Mouse (Mus musculus): ENCODE measurements around the gene Tecpr1.

Tecpr1 gene

GRCm38 (mm10) chr5:144203398-144203959, 19.9 kb downstream of the Tecpr1 start:
- ChIA-PET CTCF (interaction anchor here in 2 of 4 experiments (0.6 to 1.3 kb wide), 2 partner anchors 16 to 297 kb away, joined by 4 to 5 read pairs; no protein-coding TSS in a partner anchor), POLR2A (interaction anchor here in 3 of 4 experiments (0.6 to 1.3 kb wide), 4 partner anchors 15 to 1186 kb away, joined by 3 to 5 read pairs (median 3); partner anchors contain the start of gene Tecpr1 (in 2 of the 3))

DNA sequence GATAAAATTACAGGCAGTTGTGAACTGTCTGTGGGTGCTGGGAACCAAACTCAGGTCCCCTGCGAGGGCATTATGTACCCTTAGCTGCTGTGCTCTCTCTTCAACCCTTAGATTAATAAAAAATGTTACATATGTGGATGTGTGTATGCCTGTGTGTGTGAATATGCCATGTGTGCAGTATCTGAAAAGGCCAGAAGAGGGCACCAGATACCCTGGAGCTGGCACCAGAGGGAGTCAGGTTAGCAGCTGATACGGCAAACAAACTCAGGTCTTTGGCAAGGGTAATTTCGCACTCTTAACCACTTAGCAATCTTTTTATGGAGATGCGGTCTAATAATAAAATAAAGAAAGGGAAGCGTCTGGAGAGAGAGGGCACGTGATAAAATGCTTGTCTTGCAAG, 21.0 kb downstream of the Tecpr1 start:
- POLR2A ChIA-PET, result interaction anchor here in 1 of 4 experiments (0.7 kb wide), 1 partner anchor 17 kb away, joined by 6 read pairs; no protein-coding TSS in a partner anchor
- CTCF ChIA-PET, result interaction anchor here (0.5 to 1.5 kb wide), 6 partner anchors 9 to 526 kb away, joined by 3 to 4 read pairs (median 4); partner anchors contain the start of gene Bhlha15 (in 1 of the 4)

DNA sequence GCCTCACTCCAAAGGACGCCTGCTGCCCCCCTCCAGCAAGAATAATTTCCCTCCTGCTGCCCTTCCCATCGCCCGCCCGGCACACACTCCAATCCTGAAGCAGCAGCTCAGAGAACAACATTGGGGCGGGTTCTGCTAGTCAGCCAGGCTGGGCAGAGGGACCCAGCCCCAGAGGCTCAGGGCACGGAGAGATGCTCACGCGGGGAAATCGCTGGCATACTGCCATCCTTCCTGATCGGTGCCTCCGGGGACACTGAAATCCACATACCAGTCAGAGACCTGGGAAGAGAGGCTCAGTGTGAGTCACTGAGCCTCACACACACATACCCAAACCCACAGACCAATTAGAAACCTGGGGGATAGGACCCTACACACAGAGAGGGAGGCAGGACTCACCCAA, 22.8 kb downstream of the Tecpr1 start:
- ChIA-PET POLR2A (interaction anchor here in 1 of 4 experiments (1.0 kb wide), 1 partner anchor 40 kb away, joined by 3 read pairs; no protein-coding TSS in a partner anchor), CTCF (interaction anchor here in 1 of 4 experiments (0.5 kb wide), 1 partner anchor 173 kb away, joined by 4 read pairs; no protein-coding TSS in a partner anchor)

DNA sequence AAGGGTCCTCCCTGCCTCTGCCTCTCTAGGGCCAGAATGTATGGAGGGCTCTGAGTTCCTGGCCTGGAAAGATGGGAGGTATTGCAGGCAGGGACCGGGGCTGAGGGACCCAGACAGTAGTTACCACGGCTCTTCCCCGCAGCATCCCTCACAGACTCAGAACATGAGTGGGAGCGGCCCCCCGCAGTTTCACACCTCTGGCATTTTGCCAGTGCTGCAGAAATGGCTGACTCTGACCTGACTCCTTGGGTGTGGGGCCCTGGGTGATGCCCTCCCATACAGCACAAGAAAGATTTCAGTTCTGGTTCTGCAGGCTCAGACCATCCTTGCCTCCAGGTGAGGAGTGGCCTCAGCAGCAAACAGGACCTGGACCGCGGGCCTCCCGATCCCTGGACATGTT, 27.8 kb downstream of the Tecpr1 start:
- CTCF ChIA-PET, result interaction anchor here in 1 of 4 experiments (1.4 kb wide), 1 partner anchor 12 kb away, joined by 6 read pairs; no protein-coding TSS in a partner anchor

DNA sequence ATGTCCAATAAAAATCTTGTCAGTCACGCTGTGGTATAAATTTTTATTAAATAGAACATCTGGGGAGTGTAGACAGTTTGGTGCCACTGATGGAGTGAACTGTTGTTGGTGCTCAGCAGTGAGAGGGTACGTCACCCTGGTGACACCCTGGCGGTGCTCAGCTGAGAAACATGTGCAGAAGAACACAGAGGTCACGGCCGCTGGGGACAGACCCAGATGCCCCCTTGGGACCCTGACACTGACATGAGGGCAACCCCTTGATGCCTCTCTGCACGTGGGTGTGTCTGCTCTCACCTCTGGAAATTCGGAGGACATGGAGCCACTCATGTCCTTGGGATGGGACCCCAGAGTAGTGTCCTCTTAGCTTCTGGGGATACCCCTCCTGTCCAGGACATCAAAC, 29.0 kb downstream of the Tecpr1 start:
- ChIA-PET POLR2A (no interaction called here), CTCF (interaction anchor here in 1 of 4 experiments (1.4 kb wide), 1 partner anchor 13 kb away, joined by 4 read pairs; no protein-coding TSS in a partner anchor)

More for the DNA sequence above, 27.8 kb downstream of the Tecpr1 start:
- POLR2A ChIA-PET, result no interaction called here

DNA sequence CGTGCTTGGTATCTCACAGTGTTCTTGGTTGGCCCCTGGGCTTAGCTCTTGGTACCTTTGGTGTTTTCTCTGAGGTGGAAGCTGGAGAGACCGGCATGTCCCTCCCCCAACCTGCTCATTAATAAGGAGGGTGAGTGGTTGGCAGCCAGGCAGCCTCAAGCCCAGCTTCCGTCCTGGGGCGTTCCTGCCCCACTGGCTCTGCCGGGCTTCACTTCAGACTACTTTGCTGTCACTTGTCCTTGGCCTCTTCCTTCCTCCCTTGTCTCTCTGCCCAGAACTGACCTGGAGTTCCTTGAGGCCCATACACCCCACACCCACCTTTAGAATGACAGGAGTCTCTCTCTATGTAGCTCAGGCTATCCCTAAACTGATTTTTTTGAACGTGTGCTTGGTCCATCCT, 30.7 kb downstream of the Tecpr1 start:
- CTCF ChIA-PET, result interaction anchor here in 1 of 4 experiments (1.0 kb wide), 1 partner anchor 38 kb away, joined by 3 read pairs; no protein-coding TSS in a partner anchor

GRCm38 (mm10) chr5:144191026-144191425, 32.4 kb downstream of the Tecpr1 start:
- CTCF ChIA-PET, result interaction anchor here (0.6 to 3.8 kb wide), 11 partner anchors 9 to 288 kb away, joined by 3 to 20 read pairs (median 4); no protein-coding TSS in a partner anchor

More for the DNA sequence above, 30.7 kb downstream of the Tecpr1 start:
- POLR2A ChIA-PET, result interaction anchor here in 2 of 4 experiments (0.6 to 2.8 kb wide), 5 partner anchors 10 to 17 kb away, joined by 3 to 7 read pairs (median 5); no protein-coding TSS in a partner anchor

GRCm38 (mm10) chr5:144189950-144190583, 33.3 kb downstream of the Tecpr1 start, which contains the start of gene Bhlha15:
Gene Bhlha15 (plus strand): TSS chr5:144190286.
- ChIA-PET CTCF (interaction anchor here (0.6 to 3.8 kb wide), 11 partner anchors 13 to 289 kb away, joined by 3 to 20 read pairs (median 4); no protein-coding TSS in a partner anchor), POLR2A (interaction anchor here (0.6 to 3.2 kb wide), 17 partner anchors 8 to 197 kb away, joined by 3 to 14 read pairs (median 4); partner anchors contain the start of gene Tecpr1 (in 1 of the 4))

More at GRCm38 (mm10) chr5:144191026-144191425, 32.4 kb downstream of the Tecpr1 start:
- POLR2A ChIA-PET, result interaction anchor here in 3 of 4 experiments (0.6 to 3.2 kb wide), 22 partner anchors 8 to 259 kb away, joined by 3 to 14 read pairs (median 4); partner anchors contain the start of genes Tecpr1 (in 2 of the 3) and Rsph10b (in 1 of the 3)

- POLR2A ChIA-PET, result interaction anchor here in 3 of 4 experiments (0.9 to 3.2 kb wide), 7 partner anchors 9 to 197 kb away, joined by 3 to 14 read pairs (median 4); no protein-coding TSS in a partner anchor
Measured at GRCm38 (mm10) chr5:144189327-144189726, 34.1 kb downstream of the Tecpr1 start.

GRCm38 (mm10) chr5:144188422-144188821, 35.0 kb downstream of the Tecpr1 start:
- ChIA-PET POLR2A (interaction anchor here in 2 of 4 experiments (0.6 to 3.2 kb wide), 5 partner anchors 8 to 1123 kb away, joined by 3 to 14 read pairs (median 4); no protein-coding TSS in a partner anchor), CTCF (interaction anchor here in 3 of 4 experiments (0.6 to 3.8 kb wide), 5 partner anchors 16 to 148 kb away, joined by 5 to 20 read pairs (median 5); no protein-coding TSS in a partner anchor)

More at GRCm38 (mm10) chr5:144189327-144189726, 34.1 kb downstream of the Tecpr1 start:
- CTCF ChIA-PET, result interaction anchor here in 3 of 4 experiments (0.7 to 3.8 kb wide), 6 partner anchors 18 to 590 kb away, joined by 4 to 20 read pairs (median 8); no protein-coding TSS in a partner anchor

DNA sequence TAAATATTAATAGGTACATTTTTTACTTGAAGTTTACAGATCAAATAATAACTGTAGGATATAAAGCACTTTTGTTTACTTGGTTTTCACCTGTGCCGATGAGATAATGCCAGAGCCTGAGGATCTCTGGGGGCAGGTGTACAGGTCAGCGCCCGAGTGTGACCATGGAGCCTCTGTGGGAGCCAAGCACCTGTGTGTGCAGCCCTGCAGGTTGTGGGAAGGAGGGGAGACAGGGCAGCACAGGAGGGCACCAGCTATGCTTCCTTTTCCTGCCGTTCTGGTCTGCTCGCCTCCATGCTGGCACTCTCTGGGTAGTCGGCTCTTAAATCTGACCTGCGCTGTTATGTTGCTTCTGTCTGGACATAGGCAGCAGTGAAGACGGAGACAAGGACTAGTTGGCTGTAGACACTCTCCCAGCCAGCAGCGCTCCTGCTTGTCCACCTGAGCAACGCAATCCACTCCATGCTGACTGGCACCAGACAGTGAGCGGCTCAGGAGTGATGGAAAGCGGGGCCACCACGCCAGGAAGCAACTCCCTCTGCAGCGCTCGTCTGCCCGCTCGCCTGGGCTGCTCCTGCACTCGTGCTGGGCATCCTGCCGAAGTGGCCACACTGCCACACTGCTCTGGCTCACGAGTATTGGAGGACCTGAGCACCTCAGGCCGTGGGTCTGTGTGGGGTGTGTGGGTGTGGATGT, 38.9 kb downstream of the Tecpr1 start:
- ChIA-PET POLR2A (interaction anchor here in 3 of 4 experiments (0.6 to 1.2 kb wide), 3 partner anchors 26 to 582 kb away, joined by 3 read pairs; no protein-coding TSS in a partner anchor), CTCF (interaction anchor here in 1 of 4 experiments (1.8 kb wide), 1 partner anchor 23 kb away, joined by 4 read pairs; no protein-coding TSS in a partner anchor)

GRCm38 (mm10) chr5:144183647-144184335, 39.6 kb downstream of the Tecpr1 start:
- CTCF ChIA-PET, result interaction anchor here in 3 of 4 experiments (1.1 to 1.8 kb wide), 4 partner anchors 24 to 143 kb away, joined by 3 to 4 read pairs (median 4); no protein-coding TSS in a partner anchor
- POLR2A ChIA-PET, result interaction anchor here in 3 of 4 experiments (0.6 to 2.1 kb wide), 11 partner anchors 8 to 50 kb away, joined by 3 to 7 read pairs (median 3); partner anchors contain the start of gene Tecpr1 (in 1 of the 3)

- POLR2A ChIA-PET, result interaction anchor here (0.6 to 2.1 kb wide), 13 partner anchors 8 to 132 kb away, joined by 3 to 7 read pairs (median 3); partner anchors contain the start of gene Tecpr1 (in 1 of the 4)
- CTCF ChIA-PET, result interaction anchor here (0.8 to 1.5 kb wide), 5 partner anchors 24 to 144 kb away, joined by 3 to 5 read pairs (median 3); no protein-coding TSS in a partner anchor
Measured at GRCm38 (mm10) chr5:144183248-144183559, 40.2 kb downstream of the Tecpr1 start.

GRCm38 (mm10) chr5:144182542-144183247, 40.7 kb downstream of the Tecpr1 start:
- CTCF ChIA-PET, result interaction anchor here (0.7 to 1.6 kb wide), 7 partner anchors 25 to 1422 kb away, joined by 3 to 5 read pairs (median 3); no protein-coding TSS in a partner anchor
- POLR2A ChIA-PET, result interaction anchor here (0.6 to 2.1 kb wide), 15 partner anchors 9 to 209 kb away, joined by 3 to 7 read pairs (median 3); partner anchors contain the start of gene Tecpr1 (in 1 of the 4)

GRCm38 (mm10) chr5:144181249-144181648, 42.2 kb downstream of the Tecpr1 start:
- CTCF ChIA-PET, result interaction anchor here in 2 of 4 experiments (1.3 to 1.6 kb wide), 2 partner anchors 26 kb away, joined by 3 to 4 read pairs; no protein-coding TSS in a partner anchor
- POLR2A ChIA-PET, result interaction anchor here in 2 of 4 experiments (0.6 to 2.6 kb wide), 8 partner anchors 9 to 293 kb away, joined by 3 to 14 read pairs (median 4); partner anchors contain the start of genes Bhlha15 (in 2 of the 2) and Tecpr1 (in 1 of the 2)

DNA sequence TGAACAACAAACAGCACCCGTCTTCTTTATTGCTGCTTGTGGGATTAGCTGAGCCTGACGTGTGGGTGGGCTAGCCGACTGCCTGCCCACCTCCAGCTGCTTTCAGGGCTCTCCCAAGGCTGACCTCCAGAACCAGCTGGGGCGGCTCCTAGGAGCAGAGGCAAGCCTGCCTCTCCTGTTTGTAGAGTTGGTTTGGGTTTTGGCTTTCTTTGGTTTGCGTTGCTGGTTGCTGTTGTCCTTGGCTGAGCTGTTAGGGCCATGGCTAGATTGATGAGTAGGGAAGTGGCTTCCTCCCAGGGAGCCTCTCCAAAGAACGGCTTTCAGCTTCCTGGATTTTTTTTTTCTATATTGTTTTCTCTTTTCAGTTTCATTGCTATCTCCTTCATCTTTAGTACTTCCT, 45.2 kb downstream of the Tecpr1 start:
- POLR2A ChIA-PET, result interaction anchor here in 2 of 4 experiments (0.7 to 1.4 kb wide), 3 partner anchors 11 to 24 kb away, joined by 3 to 6 read pairs (median 4); partner anchors contain the start of gene Bhlha15 (in 1 of the 2)
- CTCF ChIA-PET, result interaction anchor here in 1 of 4 experiments (0.6 kb wide), 1 partner anchor 831 kb away, joined by 3 read pairs; no protein-coding TSS in a partner anchor
